Mouse (Mus musculus) monocyte, adult 5-6 weeks (primary cell): ENCODE data around the gene Gm21866. TPM values are rescaled to one million over a fixed set of nuclear protein-coding genes. Genes with fewer than 3 reads are reported as not detected.
"Not testable (repeated sequence)": the region's sequence is repeated elsewhere in the genome, so short reads cannot be mapped to it uniquely, and the experiment has no call there.

Experiments used
- ATAC-seq: fragments of 153-309, 156-312 bp; replicated peaks from 2 replicates; pipeline ENCODE4 v1.8.0; 2017; ENCODE audit warnings: mild to moderate bottlenecking; ENCODE audit not compliant: low TSS enrichment, insufficient number of reproducible peaks, severe bottlenecking, poor library complexity, low FRiP score
- total RNA-seq: library from RNA; stranded (forward); fragments of 200-1000, 200-491, 200-594 nt; gene quantifications from 3 replicates; pipeline ENCODE4 v1.2.3, GENCODE M21; 2017

Gm21866 gene
- not detected in 3 replicates for total RNA-seq

- not testable (repeated sequence) for ATAC-seq
Measured at GRCm38 (mm10) chrY:13465479-13465878, at the start of gene Gm21866. Gene Gm21866 (minus strand): TSS chrY:13465579.

- not testable (repeated sequence) for ATAC-seq
Measured at GRCm38 (mm10) chrY:13493726-13494125, 28.3 kb upstream of the Gm21866 start, which contains the start of gene Gm20773. Gene Gm20773 (plus strand): TSS chrY:13494026.

Other genes with a start within 250 kb of the Gm21866 start
- gene Gm21828, start 241.7 kb downstream of the Gm21866 start, total RNA-seq, result not detected in 3 replicates
- not detected in 3 replicates for gene Gm21440, start 213.2 kb downstream of the Gm21866 start, total RNA-seq
- not detected in 3 replicates for gene Gm21454, start 213.1 kb downstream of the Gm21866 start, total RNA-seq
- gene Gm21725, start 116.5 kb downstream of the Gm21866 start, total RNA-seq, result not detected in 3 replicates
- not detected in 3 replicates for gene Gm20773, start 28.4 kb upstream of the Gm21866 start, total RNA-seq